ENCODE assay signal across 24 mouse cellular contexts in the genomic region with DNA sequence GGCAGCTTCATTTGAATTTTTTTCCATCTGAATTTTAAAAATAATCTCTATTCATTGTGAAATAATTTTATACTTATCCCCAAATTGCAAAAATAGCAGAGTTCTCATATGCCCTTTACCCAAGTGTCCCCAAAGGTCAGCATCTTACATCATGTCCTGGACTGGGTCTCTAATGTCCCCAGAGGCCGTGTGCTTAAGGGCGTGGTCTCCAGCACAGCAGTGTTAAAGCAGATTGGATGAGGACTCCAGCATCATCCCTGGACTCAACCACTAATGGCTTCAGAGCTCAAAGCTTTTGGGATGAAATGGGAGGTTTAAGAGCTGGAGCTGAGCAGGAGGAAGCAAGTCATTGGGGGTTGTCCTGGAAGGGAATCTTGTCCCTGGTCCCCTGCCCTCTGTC. TPM values are rescaled to one million over a fixed set of nuclear protein-coding genes. Genes with fewer than 3 reads are reported as not detected.
A peak's percentile ranks its signal among the peaks of the same experiment; 100 is the strongest.
DNase-seq lines count a peak whose midpoint lies in the region; ATAC-seq and TF ChIP-seq lines count a peak whose summit lies in the region.
"Had no signal": no experiment of that assay in that cellular context is flagged by ENCODE, and none has a peak within 500 bp of the region (broad histone marks: within the 10 kb centered on the region; RNA-seq: fewer than 3 reads in every experiment).

No protein-coding gene starts in this region.

- H3K4me3 ChIP-seq in heart, embryonic 12.5 days, result no peak overlapping the region
- H3K4me3 ChIP-seq in liver, postnatal 0 days (ENCODE audit: low read depth, low read length), result no peak overlapping the region
- H3K4me3 ChIP-seq in liver, embryonic 12.5 days, result no peak overlapping the region
- H3K4me3 ChIP-seq: hindbrain, embryonic 12.5 days; kidney, embryonic 15.5 days; left cerebral cortex, adult 2 months; limb, embryonic 15.5 days; megakaryocyte, embryonic 14.5 days; midbrain, embryonic 13.5 days had no signal

- peak; percentile 98 for DNase-seq in heart, adult 11 months
- DNase-seq in liver, postnatal 0 days, result no peak
- DNase-seq in heart, postnatal 25 days (ENCODE audit: low spot score), result peak; percentile 50
- DNase-seq in left cerebral cortex, postnatal 14 days (ENCODE audit: low spot score in 2 of 2), result no peak
- DNase-seq in yolk sac, embryonic 10.5 days (ENCODE audit: low spot score), result no peak
- DNase-seq: adrenal gland, postnatal 25 days; cerebellum, adult 11 months; cerebellum, postnatal 10 days; forebrain, postnatal 0 days; kidney, postnatal 4 days; left cerebral cortex, postnatal 4 days; lung, adult 18-20 months; lung, postnatal 14 days; thymus, postnatal 14 days had no signal

- H3K36me3 ChIP-seq in heart, embryonic 12.5 days, result peaks cover 36% of the 10 kb centered on the region
- H3K36me3 ChIP-seq in liver, postnatal 0 days (replicated peaks; ENCODE audit: insufficient read depth, low read length), result peaks cover 8% of the 10 kb centered on the region; the same call in 1 of the 2 replicates
- H3K36me3 ChIP-seq in liver, embryonic 12.5 days, result peaks cover 44% of the 10 kb centered on the region

- intact Hi-C loops in heart, postnatal 25 days (cut with DNase I), result no loop called here
- intact Hi-C loops in left cerebral cortex, postnatal 14 days (cut with DNase I), result no loop called here

- no peak overlapping the region for H3K27ac ChIP-seq in heart, embryonic 12.5 days (ENCODE audit: poor library complexity, severe bottlenecking)
- 0 out of 2 replicates have a peak overlapping the region, but pooled peaks have one; percentile 18 for H3K27ac ChIP-seq in liver, postnatal 0 days (ENCODE audit: low read depth)
- no peak overlapping the region for H3K27ac ChIP-seq in liver, embryonic 12.5 days
- H3K27ac ChIP-seq: hindbrain, embryonic 12.5 days; kidney, embryonic 15.5 days; left cerebral cortex, adult 2 months; limb, embryonic 15.5 days; midbrain, embryonic 13.5 days; stomach, postnatal 0 days had no signal

- H3K9me3 ChIP-seq in heart, embryonic 12.5 days (replicated peaks), result no peaks in the 10 kb centered on the region
- no peaks in the 10 kb centered on the region for H3K9me3 ChIP-seq in liver, postnatal 0 days (ENCODE audit: low read length)
- no peaks in the 10 kb centered on the region for H3K9me3 ChIP-seq in liver, embryonic 12.5 days (replicated peaks)
- H3K9me3 ChIP-seq: hindbrain, embryonic 12.5 days; kidney, embryonic 15.5 days; limb, embryonic 15.5 days; megakaryocyte, embryonic 14.5 days; midbrain, embryonic 13.5 days had no signal

- peaks cover 49% of the 10 kb centered on the region for H3K4me1 ChIP-seq in heart, embryonic 12.5 days (replicated peaks)
- peaks cover 23% of the 10 kb centered on the region for H3K4me1 ChIP-seq in liver, postnatal 0 days (ENCODE audit: insufficient read depth)
- peaks cover 37% of the 10 kb centered on the region for H3K4me1 ChIP-seq in liver, embryonic 12.5 days

- ATAC-seq in heart, embryonic 12.5 days (ENCODE audit: insufficient number of reproducible peaks, low FRiP score), result no peak
- ATAC-seq in liver, postnatal 0 days, result peak; percentile 26; the same call in 1 of the 2 replicates
- no peak for ATAC-seq in liver, embryonic 12.5 days
- ATAC-seq: forebrain, postnatal 0 days; intestine, postnatal 0 days; midbrain, embryonic 13.5 days had no signal

- 80% methylated on average over 2 of the region's 2 CpGs for WGBS in heart, embryonic 12.5 days
- WGBS in liver, postnatal 0 days (ENCODE audit: insufficient replicate concordance), result 60% methylated on average over 2 of the region's 2 CpGs
- 82% methylated on average over 2 of the region's 2 CpGs for WGBS in liver, embryonic 12.5 days (ENCODE audit: insufficient replicate concordance)

- no peak for TF ChIP-seq EP300 in liver, postnatal 0 days (IDR thresholded peaks at IDR 0.05; ENCODE audit: low read depth)

- H3K27me3 ChIP-seq in heart, embryonic 12.5 days (replicated peaks), result no peaks in the 10 kb centered on the region
- no peaks in the 10 kb centered on the region for H3K27me3 ChIP-seq in liver, postnatal 0 days (ENCODE audit: insufficient read depth, low read length)
- H3K27me3 ChIP-seq in liver, embryonic 12.5 days (replicated peaks), result no peaks in the 10 kb centered on the region
- H3K27me3 ChIP-seq: hindbrain, embryonic 12.5 days; kidney, embryonic 15.5 days; limb, embryonic 15.5 days; megakaryocyte, embryonic 14.5 days; midbrain, embryonic 13.5 days had no signal

- H3K4me2 ChIP-seq in heart, embryonic 12.5 days, result no peak overlapping the region
- H3K4me2 ChIP-seq in liver, postnatal 0 days (ENCODE audit: low read depth, low read length), result no peak overlapping the region
- H3K4me2 ChIP-seq in liver, embryonic 12.5 days, result no peak overlapping the region
- H3K4me2 ChIP-seq: hindbrain, embryonic 12.5 days; kidney, embryonic 15.5 days; limb, embryonic 15.5 days; midbrain, embryonic 13.5 days had no signal

- TF ChIP-seq CTCF in liver, postnatal 0 days (IDR thresholded peaks at IDR 0.05; ENCODE audit: low read depth), result no peak

- no peak overlapping the region for H3K9ac ChIP-seq in heart, embryonic 12.5 days
- H3K9ac ChIP-seq in liver, postnatal 0 days (replicated peaks), result no peak overlapping the region
- no peak overlapping the region for H3K9ac ChIP-seq in liver, embryonic 12.5 days
- H3K9ac ChIP-seq: forebrain, postnatal 0 days; hindbrain, embryonic 12.5 days; kidney, embryonic 15.5 days; limb, embryonic 15.5 days; midbrain, embryonic 13.5 days had no signal

RNA-seq across cellular contexts. Expression of gene Dusp1, which starts 44.6 kb away (rescaled TPM):
- 36.2 and 38.7 TPM in 2 replicates for polyA plus RNA-seq in heart, embryonic 12.5 days (2016; fragmentation: Nextera tagmentation; extraction: Ambion mirVana)
- 13.4 and 14.2 TPM in 2 replicates for polyA plus RNA-seq in liver, postnatal 0 days (2015; fragmentation: Nextera tagmentation; extraction: Ambion mirVana)
- 28.6 and 28.7 TPM in 2 replicates for polyA plus RNA-seq in liver, embryonic 12.5 days (2016; fragmentation: Nextera tagmentation; extraction: Ambion mirVana)
- total RNA-seq in heart, postnatal 25 days (2021), result 10 to 100 TPM; 44.8 to 66.4 TPM
- total RNA-seq in left cerebral cortex, postnatal 14 days (2021), result 10 to 100 TPM; 28.4 to 33.2 TPM

RNA-seq across cellular contexts. Expression of gene Ergic1, which starts 45.2 kb away (rescaled TPM):
- polyA plus RNA-seq in heart, embryonic 12.5 days (2016; fragmentation: Nextera tagmentation; extraction: Ambion mirVana), result 115 and 121 TPM in 2 replicates
- 34.4 and 35.0 TPM in 2 replicates for polyA plus RNA-seq in liver, postnatal 0 days (2015; fragmentation: Nextera tagmentation; extraction: Ambion mirVana)
- 44.6 and 45.7 TPM in 2 replicates for polyA plus RNA-seq in liver, embryonic 12.5 days (2016; fragmentation: Nextera tagmentation; extraction: Ambion mirVana)
- total RNA-seq in heart, postnatal 25 days (2021), result 10 to 100 TPM; 54.2 to 58.4 TPM
- 100 to 1,000 TPM; 180 to 195 TPM for total RNA-seq in left cerebral cortex, postnatal 14 days (2021)

RNA-seq across cellular contexts. Expression of gene Atp6v0e, which starts 56.5 kb away (rescaled TPM):
- 176 and 193 TPM in 2 replicates for polyA plus RNA-seq in heart, embryonic 12.5 days (2016; fragmentation: Nextera tagmentation; extraction: Ambion mirVana)
- 122 and 126 TPM in 2 replicates for polyA plus RNA-seq in liver, postnatal 0 days (2015; fragmentation: Nextera tagmentation; extraction: Ambion mirVana)
- polyA plus RNA-seq in liver, embryonic 12.5 days (2016; fragmentation: Nextera tagmentation; extraction: Ambion mirVana), result 177 and 179 TPM in 2 replicates
- 10 to 100 TPM; 64.5 to 66.4 TPM for total RNA-seq in heart, postnatal 25 days (2021)
- 10 to 100 TPM; 36.7 to 45.8 TPM for total RNA-seq in left cerebral cortex, postnatal 14 days (2021)

Comparison
In these comparisons a context has a peak if more than half of its experiments do, and no peak if none do; other contexts are left out.
1. DNase-seq: peak in heart, adult 11 months (single experiment) and heart, postnatal 25 days (single experiment); none in liver, postnatal 0 days (single experiment), left cerebral cortex, postnatal 14 days (0 of 2) and yolk sac, embryonic 10.5 days (single experiment).